Mouse (Mus musculus) adrenal gland, postnatal 0 days (tissue): ENCODE data around the gene Vmn1r85. TPM values are rescaled to one million over a fixed set of nuclear protein-coding genes. Genes with fewer than 3 reads are reported as not detected.

Experiments used
- polyA plus RNA-seq: library from polyadenylated mRNA; unstranded; fragments of >200 nt; fragmentation: Nextera tagmentation; extraction: Ambion mirVana; gene quantifications from 2 replicates; pipeline ENCODE4 v1.2.1, GENCODE M21; 2015

Vmn1r85 gene
- not detected in 2 replicates for polyA plus RNA-seq

GRCm38 (mm10) chr7:13095073-13095472 lies at the start of gene Vmn1r85:
TSS of gene Vmn1r85 (minus strand) at chr7:13095173.

GRCm38 (mm10) chr7:13140057-13140456 lies 45.1 kb upstream of the Vmn1r85 start, which contains the start of gene Vmn1r87:
TSS of gene Vmn1r87 (minus strand) at chr7:13140157.

GRCm38 (mm10) chr7:13119817-13120216 lies 24.8 kb upstream of the Vmn1r85 start, which contains the start of gene Vmn1r86:
TSS of gene Vmn1r86 (minus strand) at chr7:13119917.

GRCm38 (mm10) chr7:13054287-13055010 lies 40.5 kb downstream of the Vmn1r85 start, which contains the start of gene Mzf1:
TSS of gene Mzf1 (minus strand) at chr7:13054764.

GRCm38 (mm10) chr7:13037901-13038555 lies 56.9 kb downstream of the Vmn1r85 start, which contains the start of gene Ube2m:
TSS of gene Ube2m (minus strand) at chr7:13038275.

GRCm38 (mm10) chr7:13034148-13034977 lies 60.6 kb downstream of the Vmn1r85 start, which contains the start of gene Chmp2a:
TSS of gene Chmp2a (minus strand) at chr7:13034807.

Other genes with a start within 250 kb of the Vmn1r85 start
- 1.7 and 2.3 TPM in 2 replicates for gene Zfp128, start 214.0 kb downstream of the Vmn1r85 start, polyA plus RNA-seq
- 6.5 and 6.6 TPM in 2 replicates for gene Zscan22, start 197.4 kb downstream of the Vmn1r85 start, polyA plus RNA-seq
- 865 and 1,106 TPM in 2 replicates for gene Rps5, start 172.9 kb downstream of the Vmn1r85 start, polyA plus RNA-seq
- 0.08 and 0.30 TPM in 2 replicates for gene Rnf225, start 167.8 kb downstream of the Vmn1r85 start, polyA plus RNA-seq
- 6.2 and 7.5 TPM in 2 replicates for gene Zfp324, start 129.3 kb downstream of the Vmn1r85 start, polyA plus RNA-seq
- gene Zfp446, start 117.3 kb downstream of the Vmn1r85 start, polyA plus RNA-seq = 3.8 and 6.0 TPM in 2 replicates
- 1.9 and 3.0 TPM in 2 replicates for gene Slc27a5, start 97.0 kb downstream of the Vmn1r85 start, polyA plus RNA-seq
- gene Trim28, start 96.1 kb downstream of the Vmn1r85 start, polyA plus RNA-seq = 104 and 137 TPM in 2 replicates
- gene Zbtb45, start 85.1 kb downstream of the Vmn1r85 start, polyA plus RNA-seq = 9.3 and 12.6 TPM in 2 replicates
- 265 and 267 TPM in 2 replicates for gene Chmp2a, start 60.4 kb downstream of the Vmn1r85 start, polyA plus RNA-seq
- 103 and 124 TPM in 2 replicates for gene Ube2m, start 56.9 kb downstream of the Vmn1r85 start, polyA plus RNA-seq
- 1.7 and 2.9 TPM in 2 replicates for gene Mzf1, start 40.4 kb downstream of the Vmn1r85 start, polyA plus RNA-seq
- gene Vmn1r86, start 24.7 kb upstream of the Vmn1r85 start, polyA plus RNA-seq = not detected in 2 replicates
- not detected in 2 replicates for gene Vmn1r87, start 45.0 kb upstream of the Vmn1r85 start, polyA plus RNA-seq
- gene Vmn1r88, start 64.4 kb upstream of the Vmn1r85 start, polyA plus RNA-seq = not detected in 2 replicates
- not detected in 2 replicates for gene Vmn1r89, start 117.8 kb upstream of the Vmn1r85 start, polyA plus RNA-seq
- 30.4 and 36.7 TPM in 2 replicates for gene Lig1, start 182.1 kb upstream of the Vmn1r85 start, polyA plus RNA-seq
- 3.6 and 4.8 TPM in 2 replicates for gene Zswim9, start 183.5 kb upstream of the Vmn1r85 start, polyA plus RNA-seq
- gene Pla2g4c, start 229.5 kb upstream of the Vmn1r85 start, polyA plus RNA-seq = 0.11 and 0.52 TPM in 2 replicates